Mouse (Mus musculus) bone marrow, adult 2 months (tissue): ENCODE data around the gene Cdk16.
"Not testable (repeated sequence)": the region's sequence is repeated elsewhere in the genome, so short reads cannot be mapped to it uniquely, and the experiment has no call there.

Experiments
- CTCF ChIP-seq: fragments of 200-500 bp; IDR thresholded peaks from 2 replicates; pipeline ENCODE4 v1.5.1; 2011; ENCODE audit warnings: low read length, control low read depth; ENCODE audit not compliant: control insufficient read depth, insufficient read depth
- POLR2A ChIP-seq: fragments of 200-500 bp; IDR thresholded peaks from 2 replicates; pipeline ENCODE4 v1.6.1; 2011; ENCODE audit warnings: low read depth, mild to moderate bottlenecking, control low read depth, low read length, borderline replicate concordance; ENCODE audit not compliant: control insufficient read depth

DNA sequence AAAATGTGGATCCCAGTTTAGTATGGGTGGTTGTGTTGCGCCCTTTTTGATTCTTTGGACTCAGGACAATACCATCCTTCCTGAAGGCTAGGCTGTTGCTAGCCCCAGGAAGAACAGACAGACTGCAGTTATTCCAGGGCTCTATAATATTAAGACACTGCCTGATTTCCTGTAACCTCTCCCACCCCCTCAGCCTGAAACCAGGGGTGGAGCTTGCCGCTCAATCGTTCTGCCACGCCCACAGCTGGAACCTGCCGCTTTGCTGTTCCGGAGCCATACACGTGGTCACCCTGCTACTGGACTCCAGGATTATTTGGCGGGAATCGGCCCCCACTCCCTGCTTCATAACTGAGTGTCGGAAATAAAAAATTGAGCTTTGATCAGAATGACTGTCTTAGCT lies 42.3 kb downstream of the Cdk16 start:
- TF ChIP-seq POLR2A, CTCF: not testable (repeated sequence)
